Mouse (Mus musculus): ENCODE data around the gene Tmem126a. TPM values are rescaled to one million over a fixed set of nuclear protein-coding genes. Genes with fewer than 3 reads are reported as not detected.

Gene Tmem126a
- total and polyA plus RNA-seq, 2 experiments from 2014 or later: 41.2 to 137 TPM

GRCm38 (mm10) chr7:90427006-90427405 lies 30.0 kb downstream of the Tmem126a start:
- no peak overlapping the region for H3K9ac ChIP-seq (replicated peaks; ENCODE audit: low read length, poor library complexity, severe bottlenecking)
- H3K4me3 ChIP-seq (ENCODE audit: low read depth, low read length): peak overlapping the region; percentile 39
- H3K4me1 ChIP-seq (ENCODE audit: insufficient read depth, low read length): 0 out of 2 replicates have a peak, but pooled peaks cover 4% of the 10 kb centered on the region
- no peaks in the 10 kb centered on the region for H3K9me3 ChIP-seq (ENCODE audit: low read length)
- DNase-seq (ENCODE audit: low spot score) (no peak), ATAC-seq (ENCODE audit: low FRiP score) (no peak)
- WGBS: 67% methylated on average over 9 of the region's 9 CpGs
- H3K27me3 ChIP-seq (ENCODE audit: insufficient read depth, low read length): no peaks in the 10 kb centered on the region
- H3K27ac ChIP-seq (ENCODE audit: low read depth, low read length): no peak overlapping the region
- H3K4me2 ChIP-seq (ENCODE audit: low read depth, low read length, poor library complexity, severe bottlenecking): peak overlapping the region; percentile 67
- H3K36me3 ChIP-seq (ENCODE audit: insufficient read depth, low read length): no peaks in the 10 kb centered on the region
- no peak for TF ChIP-seq CTCF (IDR thresholded peaks at IDR 0.05)

GRCm38 (mm10) chr7:90426020-90427001 lies 30.7 kb downstream of the Tmem126a start, which contains the start of gene Ccdc89:
Gene Ccdc89, plus strand, starts transcription at chr7:90426577.
- ATAC-seq (ENCODE audit: low FRiP score): peak; percentile 100
- no peak for TF ChIP-seq CTCF (IDR thresholded peaks at IDR 0.05)
- Histone ChIP-seq H3K27me3 (ENCODE audit: insufficient read depth, low read length) (no peaks in the 10 kb centered on the region), H3K9me3 (ENCODE audit: low read length) (no peaks in the 10 kb centered on the region), H3K4me2 (ENCODE audit: low read depth, low read length, poor library complexity, severe bottlenecking) (peak within 1 kb of the TSS; percentile 67), H3K27ac (ENCODE audit: low read depth, low read length) (peak within 1 kb of the TSS; percentile 43; the same call in 1 of the 2 replicates), H3K4me3 (ENCODE audit: low read depth, low read length) (peak within 1 kb of the TSS; percentile 39), H3K4me1 (ENCODE audit: insufficient read depth, low read length) (0 out of 2 replicates have a peak, but pooled peaks cover 4% of the 10 kb centered on the region), H3K9ac (replicated peaks; ENCODE audit: low read length, poor library complexity, severe bottlenecking) (no peak within 1 kb of the TSS), H3K36me3 (ENCODE audit: insufficient read depth, low read length) (no peaks in the 10 kb centered on the region)
- DNase-seq (ENCODE audit: low spot score): peak; percentile 96
- 16% methylated on average over 29 of the region's 29 CpGs for WGBS

- ATAC-seq (ENCODE audit: low FRiP score): no peak
- no peaks in the 10 kb centered on the region for H3K27me3 ChIP-seq (ENCODE audit: insufficient read depth, low read length)
- no peak overlapping the region for H3K27ac ChIP-seq (ENCODE audit: low read depth, low read length)
- peak; percentile 66 for DNase-seq (ENCODE audit: low spot score)
- H3K36me3 ChIP-seq (ENCODE audit: insufficient read depth, low read length): no peaks in the 10 kb centered on the region
- H3K4me3 ChIP-seq (ENCODE audit: low read depth, low read length): no peak overlapping the region
- H3K9me3 ChIP-seq (ENCODE audit: low read length): no peaks in the 10 kb centered on the region
- peak; percentile 90 for TF ChIP-seq CTCF (IDR thresholded peaks at IDR 0.05)
- 49% methylated on average over 3 of the region's 3 CpGs for WGBS
- H3K4me1 ChIP-seq (ENCODE audit: insufficient read depth, low read length): no peaks in the 10 kb centered on the region
- no peak overlapping the region for H3K4me2 ChIP-seq (ENCODE audit: low read depth, low read length, poor library complexity, severe bottlenecking)
- H3K9ac ChIP-seq (replicated peaks; ENCODE audit: low read length, poor library complexity, severe bottlenecking): no peak overlapping the region
These were observed 47.1 kb downstream of the Tmem126a start for GRCm38 (mm10) chr7:90409934-90410333.

Other genes with a start within 250 kb of the Tmem126a start
- not detected in 2 replicates for gene Ccdc83, start 191.5 kb downstream of the Tmem126a start, total RNA-seq (2014; rRNA removed)
- gene Ccdc83, start 191.5 kb downstream of the Tmem126a start, polyA plus RNA-seq (2015; fragmentation: Nextera tagmentation; extraction: Ambion mirVana): not detected in 2 replicates
- 8.7 and 17.5 TPM in 2 replicates for gene Sytl2, start 155.0 kb downstream of the Tmem126a start, total RNA-seq (2014; rRNA removed)
- gene Sytl2, start 155.0 kb downstream of the Tmem126a start, polyA plus RNA-seq (2015; fragmentation: Nextera tagmentation; extraction: Ambion mirVana): 11.0 and 11.7 TPM in 2 replicates
- gene Ccdc89, start 30.7 kb downstream of the Tmem126a start, total RNA-seq (2014; rRNA removed): 1.3 and 1.4 TPM in 2 replicates
- 0.97 and 1.1 TPM in 2 replicates for gene Ccdc89, start 30.7 kb downstream of the Tmem126a start, polyA plus RNA-seq (2015; fragmentation: Nextera tagmentation; extraction: Ambion mirVana)
- 89.3 and 92.8 TPM in 2 replicates for gene Crebzf, start 14.5 kb downstream of the Tmem126a start, total RNA-seq (2014; rRNA removed)
- gene Crebzf, start 14.5 kb downstream of the Tmem126a start, polyA plus RNA-seq (2015; fragmentation: Nextera tagmentation; extraction: Ambion mirVana): 22.0 and 24.5 TPM in 2 replicates
- gene Tmem126b, start 18.8 kb upstream of the Tmem126a start, total RNA-seq (2014; rRNA removed): 15.1 and 19.0 TPM in 2 replicates
- 25.6 and 28.9 TPM in 2 replicates for gene Tmem126b, start 18.8 kb upstream of the Tmem126a start, polyA plus RNA-seq (2015; fragmentation: Nextera tagmentation; extraction: Ambion mirVana)
- 122 and 126 TPM in 2 replicates for gene Dlg2, start 19.4 kb upstream of the Tmem126a start, total RNA-seq (2014; rRNA removed)
- 16.9 and 21.6 TPM in 2 replicates for gene Dlg2, start 19.4 kb upstream of the Tmem126a start, polyA plus RNA-seq (2015; fragmentation: Nextera tagmentation; extraction: Ambion mirVana)